Mouse (Mus musculus) c-Kit-negative CD71-positive TER-119-positive erythroid progenitor cells, embryonic 14.5 days (primary cell): ENCODE measurements around the gene Gm49630.
"Not testable (repeated sequence)": the region's sequence is repeated elsewhere in the genome, so short reads cannot be mapped to it uniquely, and the experiment has no call there.

Experiments
- DNase-seq: peaks from one replicate; pipeline ENCODE4 v3.0.0-alpha.2; 2013; ENCODE audit warnings: low read depth, low spot score

Gm49630 gene

GRCm38 (mm10) chr17:7366676-7367374 lies 5.0 kb downstream of the Gm49630 start:
- not testable (repeated sequence) for DNase-seq

- not testable (repeated sequence) for DNase-seq
These were observed 5.5 kb downstream of the Gm49630 start for GRCm38 (mm10) chr17:7366265-7366664.

- not testable (repeated sequence) for DNase-seq
These were observed 6.2 kb downstream of the Gm49630 start for GRCm38 (mm10) chr17:7365615-7366014.

GRCm38 (mm10) chr17:7360749-7361465 lies 10.9 kb downstream of the Gm49630 start:
- DNase-seq: not testable (repeated sequence)

GRCm38 (mm10) chr17:7359806-7360205 lies 12.0 kb downstream of the Gm49630 start:
- not testable (repeated sequence) for DNase-seq

- DNase-seq: not testable (repeated sequence)
These were observed 19.2 kb downstream of the Gm49630 start, which contains the start of gene Ttll2 for GRCm38 (mm10) chr17:7352596-7352995. TSS of gene Ttll2 (minus strand) at chr17:7352696.

- DNase-seq: not testable (repeated sequence)
These were observed 23.0 kb downstream of the Gm49630 start for GRCm38 (mm10) chr17:7348765-7349164.

GRCm38 (mm10) chr17:7337381-7337780 lies 34.4 kb downstream of the Gm49630 start:
- DNase-seq: not testable (repeated sequence)

GRCm38 (mm10) chr17:7332745-7333144 lies 39.0 kb downstream of the Gm49630 start:
- DNase-seq: not testable (repeated sequence)

GRCm38 (mm10) chr17:7326415-7326814 lies 45.4 kb downstream of the Gm49630 start:
- not testable (repeated sequence) for DNase-seq

GRCm38 (mm10) chr17:7324346-7324745 lies 47.4 kb downstream of the Gm49630 start, which contains the start of gene Tcp10a:
TSS of gene Tcp10a (plus strand) at chr17:7324646.
- DNase-seq: not testable (repeated sequence)

GRCm38 (mm10) chr17:7319789-7320188 lies 52.0 kb downstream of the Gm49630 start:
- not testable (repeated sequence) for DNase-seq

GRCm38 (mm10) chr17:7315693-7316382 lies 55.9 kb downstream of the Gm49630 start:
- not testable (repeated sequence) for DNase-seq

GRCm38 (mm10) chr17:7306278-7307196 lies 65.2 kb downstream of the Gm49630 start:
- not testable (repeated sequence) for DNase-seq
